Mouse (Mus musculus) lung, postnatal 0 days (tissue): ENCODE data around the gene Cyp51. TPM values are rescaled to one million over a fixed set of nuclear protein-coding genes. Genes with fewer than 3 reads are reported as not detected.

Source experiments
- ATAC-seq: fragments of 200-750 bp; cut with Nextera tagmentation; 2 replicates; pipeline ENCODE4 v1.8.0; 2017; ENCODE audit warnings: moderate library complexity
- DNase-seq: peaks from one replicate; pipeline ENCODE4 v3.0.0-alpha.2; 2016; ENCODE audit warnings: low spot score
- H3K27ac ChIP-seq: fragments of 300-500 bp; sonication (generic); 2 replicates; pipeline ENCODE4 v1.5.1; 2014; ENCODE audit warnings: antibody characterized with exemption, mild to moderate bottlenecking, low read length, mixed read lengths
- H3K27me3 ChIP-seq: fragments of 300-500 bp; sonication (generic); replicated peaks from 2 replicates; pipeline ENCODE4 v1.6.1; 2014; ENCODE audit warnings: low read length, mixed read lengths; ENCODE audit not compliant: insufficient read depth
- H3K36me3 ChIP-seq: fragments of 300-500 bp; sonication (generic); 2 replicates; pipeline ENCODE4 v1.6.1; 2014; ENCODE audit warnings: low read length, mixed read lengths; ENCODE audit not compliant: insufficient read depth
- H3K4me1 ChIP-seq: fragments of 300-500 bp; sonication (generic); 2 replicates; pipeline ENCODE4 v1.6.1; 2014; ENCODE audit warnings: antibody characterized with exemption, low read depth, low read length, mixed read lengths; ENCODE audit not compliant: insufficient read depth
- H3K4me2 ChIP-seq: fragments of 300-500 bp; sonication (generic); replicated peaks from 2 replicates; pipeline ENCODE4 v1.6.1; 2014; ENCODE audit warnings: low read depth, mild to moderate bottlenecking, low read length, moderate library complexity, mixed read lengths
- H3K4me3 ChIP-seq: fragments of 300-500 bp; sonication (generic); 2 replicates; pipeline ENCODE4 v1.5.1; 2014; ENCODE audit warnings: low read depth, low read length
- H3K9ac ChIP-seq: fragments of 300-500 bp; sonication (generic); replicated peaks from 2 replicates; pipeline ENCODE4 v1.6.1; 2014; ENCODE audit warnings: low read depth, mild to moderate bottlenecking
- H3K9me3 ChIP-seq: fragments of 300-500 bp; sonication (generic); 2 replicates; pipeline ENCODE4 v1.6.1; 2016; ENCODE audit warnings: low read length, mixed read lengths
- CTCF ChIP-seq: IDR thresholded peaks from 2 replicates; pipeline ENCODE4 v1.5.1; 2016; ENCODE audit warnings: antibody characterized with exemption, mild to moderate bottlenecking
- EP300 ChIP-seq: IDR thresholded peaks from 2 replicates; pipeline ENCODE4 v1.6.1; 2016; ENCODE audit warnings: antibody characterized with exemption, mild to moderate bottlenecking, control low read depth
- WGBS: fragments of 180-500 bp; shearing (Covaris S2); extraction: QIAGEN DNeasy Blood & Tissue Kit; methylation state at CpG from one replicate; pipeline ENCODE4 v1.1.7; 2014; 5-methylcytosine and 5-hydroxymethylcytosine counted together
- polyA plus RNA-seq: library from polyadenylated mRNA; unstranded; fragments of >200 nt; fragmentation: Nextera tagmentation; extraction: Ambion mirVana; gene quantifications from 2 replicates; pipeline ENCODE4 v1.2.1, GENCODE M21; 2015

Gene Cyp51
- polyA plus RNA-seq, 1 experiment from 2014 or later: 34.9 TPM

DNA sequence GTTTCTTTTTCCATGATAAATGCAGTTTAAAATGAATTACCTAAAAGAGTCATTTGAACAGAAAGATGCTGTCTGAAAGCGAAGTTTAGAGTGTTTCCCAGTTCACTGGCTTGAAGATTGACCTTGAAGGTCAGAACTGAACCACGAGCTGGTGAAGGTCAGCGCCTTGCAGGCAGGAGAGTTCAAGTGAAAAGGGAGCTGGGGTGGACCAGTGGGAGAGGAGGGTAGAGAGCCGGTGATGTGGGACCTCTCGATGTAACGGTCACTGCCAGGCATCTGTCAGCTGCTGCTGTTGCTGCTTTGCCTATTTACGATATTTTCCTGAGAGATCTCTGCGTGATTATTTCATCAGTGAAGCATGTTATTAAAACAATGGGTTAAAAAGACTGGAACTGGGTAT is 65.2 kb downstream of the Cyp51 start:
- Histone ChIP-seq H3K4me1 (no peaks in the 10 kb centered on the region), H3K9me3 (no peaks in the 10 kb centered on the region), H3K9ac (no peak overlapping the region), H3K4me3 (no peak overlapping the region), H3K27me3 (no peaks in the 10 kb centered on the region), H3K36me3 (peaks cover 26% of the 10 kb centered on the region), H3K4me2 (no peak overlapping the region), H3K27ac (no peak overlapping the region)
- DNase-seq (no peak), ATAC-seq (no peak)
- WGBS: 91% methylated on average over 8 of the region's 8 CpGs
- TF ChIP-seq EP300 (no peak), CTCF (no peak)

DNA sequence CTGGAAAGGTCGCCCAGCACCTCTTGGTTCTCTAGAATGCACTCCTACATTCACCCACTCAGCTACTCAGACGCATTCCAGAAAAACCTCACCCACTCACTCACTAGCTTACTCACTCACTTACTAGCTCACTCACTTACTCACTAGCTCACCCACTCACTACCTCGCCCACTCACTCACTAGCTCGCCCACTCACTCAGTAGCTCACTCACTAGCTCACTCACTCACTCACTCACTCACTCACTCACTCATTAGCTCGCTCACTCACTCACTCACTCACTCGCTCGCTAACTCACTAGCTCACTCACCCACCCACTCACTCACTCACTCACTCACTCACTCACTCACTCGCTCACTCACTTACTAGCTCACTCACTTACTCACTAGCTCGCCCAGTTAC is 67.9 kb downstream of the Cyp51 start:
- Histone ChIP-seq H3K4me3 (no peak overlapping the region), H3K9me3 (no peaks in the 10 kb centered on the region), H3K27ac (no peak overlapping the region), H3K27me3 (no peaks in the 10 kb centered on the region), H3K4me2 (no peak overlapping the region), H3K36me3 (peaks cover 17% of the 10 kb centered on the region; the same call in 1 of the 2 replicates), H3K4me1 (no peaks in the 10 kb centered on the region), H3K9ac (no peak overlapping the region)
- DNase-seq: no peak
- TF ChIP-seq EP300 (no peak), CTCF (no peak)
- WGBS: 91% methylated on average over 9 of the region's 9 CpGs
- no peak for ATAC-seq

DNA sequence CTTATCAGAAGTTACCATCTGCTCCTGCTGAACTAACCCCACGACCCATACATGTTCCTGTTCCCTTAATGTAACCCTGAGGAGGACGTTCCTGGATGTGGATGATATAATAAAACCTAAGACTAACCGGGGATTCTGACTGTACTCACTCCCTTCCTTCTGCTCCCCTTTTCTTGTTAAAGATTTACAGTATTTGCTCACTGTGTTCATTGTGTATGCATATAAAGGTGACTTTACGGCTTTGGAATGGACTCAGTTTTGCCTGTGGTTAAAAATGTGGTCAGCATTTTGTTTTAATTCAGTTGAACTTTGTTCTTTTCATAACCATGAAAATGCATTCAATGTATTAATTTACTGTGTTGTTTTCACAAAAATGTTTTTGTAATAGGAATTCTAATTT is 72.7 kb downstream of the Cyp51 start:
- 75% methylated on average over 4 of the region's 4 CpGs for WGBS
- Histone ChIP-seq H3K27ac (no peak overlapping the region), H3K9me3 (no peaks in the 10 kb centered on the region), H3K4me1 (no peaks in the 10 kb centered on the region), H3K9ac (no peak overlapping the region), H3K4me3 (no peak overlapping the region), H3K4me2 (no peak overlapping the region), H3K27me3 (no peaks in the 10 kb centered on the region), H3K36me3 (peaks cover 12% of the 10 kb centered on the region; the same call in 1 of the 2 replicates)
- DNase-seq: no peak
- no peak for ATAC-seq
- TF ChIP-seq EP300 (no peak), CTCF (no peak)

Other genes with a start within 250 kb of the Cyp51 start
- gene Mterf1a, start 210.8 kb downstream of the Cyp51 start, polyA plus RNA-seq: 5.1 and 5.7 TPM in 2 replicates
- 144 and 158 TPM in 2 replicates for gene Akap9, start 176.7 kb downstream of the Cyp51 start, polyA plus RNA-seq
- gene Mterf1b, start 87.6 kb upstream of the Cyp51 start, polyA plus RNA-seq: 1.9 and 2.5 TPM in 2 replicates